Mouse (Mus musculus) heart, embryonic 14.5 days (tissue): Measurements from ENCODE around the gene Wnt9a. TPM values are rescaled to one million over a fixed set of nuclear protein-coding genes. Genes with fewer than 3 reads are reported as not detected.

Source experiments
- ATAC-seq: fragments of 200-750 bp; cut with Nextera tagmentation; 2 replicates; pipeline ENCODE4 v1.8.0; 2017; ENCODE audit warnings: low read depth, moderate TSS enrichment; ENCODE audit not compliant: insufficient number of reproducible peaks, insufficient read depth, low FRiP score
- H3K27ac ChIP-seq, 2 experiments: fragments of 200-500 bp in 1 of 2; fragments of 300-500 bp in 1 of 2; sonication (generic) in 1 of 2; replicated peaks in 1 of 2; 2 replicates each; pipeline ENCODE4 v1.5.1; 2012 to 2014; ENCODE audit warnings: low read depth in 2 of 2, low read length in 2 of 2, control low read depth in 1 of 2, mild to moderate bottlenecking in 1 of 2, mixed read lengths in 1 of 2; ENCODE audit not compliant: control insufficient read depth in 1 of 2, insufficient read depth in 1 of 2
- H3K27me3 ChIP-seq: fragments of 300-500 bp; sonication (generic); 2 replicates; pipeline ENCODE4 v1.6.1; 2014; ENCODE audit warnings: mild to moderate bottlenecking, low read length, control low read depth; ENCODE audit not compliant: control insufficient read depth, insufficient read depth
- H3K36me3 ChIP-seq: fragments of 300-500 bp; sonication (generic); 2 replicates; pipeline ENCODE4 v1.6.1; 2014; ENCODE audit warnings: mild to moderate bottlenecking, control low read depth, low read length, mixed read lengths; ENCODE audit not compliant: control insufficient read depth, insufficient read depth
- H3K4me1 ChIP-seq, 2 experiments: fragments of 200-500 bp in 1 of 2; fragments of 300-500 bp in 1 of 2; sonication (generic) in 1 of 2; 2 replicates each; pipeline ENCODE4 v1.6.1; 2012 to 2014; ENCODE audit warnings: low read length in 2 of 2, control low read depth in 1 of 2, mixed read lengths in 1 of 2; ENCODE audit not compliant: control insufficient read depth in 2 of 2, insufficient read depth in 2 of 2
- H3K4me2 ChIP-seq: fragments of 300-500 bp; sonication (generic); 2 replicates; pipeline ENCODE4 v1.6.1; 2014; ENCODE audit warnings: mild to moderate bottlenecking, low read length
- H3K4me3 ChIP-seq, 2 experiments: fragments of 200-500 bp in 1 of 2; fragments of 300-500 bp in 1 of 2; sonication (generic) in 1 of 2; 2 replicates each; pipeline ENCODE4 v1.5.1; 2012 to 2014; ENCODE audit warnings: low read length in 2 of 2, mild to moderate bottlenecking in 2 of 2, control low read depth in 1 of 2, low read depth in 1 of 2, moderate library complexity in 1 of 2; ENCODE audit not compliant: control insufficient read depth in 1 of 2, insufficient read depth in 1 of 2
- H3K9ac ChIP-seq: fragments of 300-500 bp; sonication (generic); 2 replicates; pipeline ENCODE4 v1.6.1; 2014; ENCODE audit warnings: mild to moderate bottlenecking, low read length
- H3K9me3 ChIP-seq: fragments of 300-500 bp; sonication (generic); 2 replicates; pipeline ENCODE4 v1.6.1; 2016; ENCODE audit warnings: low read length, control low read depth; ENCODE audit not compliant: control insufficient read depth
- WGBS: fragments of 180-500 bp; shearing (Covaris S2); extraction: QIAGEN DNeasy Blood & Tissue Kit; methylation state at CpG from one replicate; pipeline ENCODE4 v1.1.7; 2014; 5-methylcytosine and 5-hydroxymethylcytosine counted together
- polyA plus RNA-seq: library from polyadenylated mRNA; unstranded; fragments of >200 nt; fragmentation: Nextera tagmentation; extraction: Ambion mirVana; gene quantifications from 2 replicates; pipeline ENCODE4 v1.2.1, GENCODE M21; 2014

Wnt9a gene
- polyA plus RNA-seq, 1 experiment from 2014 or later = 0.97 TPM

DNA sequence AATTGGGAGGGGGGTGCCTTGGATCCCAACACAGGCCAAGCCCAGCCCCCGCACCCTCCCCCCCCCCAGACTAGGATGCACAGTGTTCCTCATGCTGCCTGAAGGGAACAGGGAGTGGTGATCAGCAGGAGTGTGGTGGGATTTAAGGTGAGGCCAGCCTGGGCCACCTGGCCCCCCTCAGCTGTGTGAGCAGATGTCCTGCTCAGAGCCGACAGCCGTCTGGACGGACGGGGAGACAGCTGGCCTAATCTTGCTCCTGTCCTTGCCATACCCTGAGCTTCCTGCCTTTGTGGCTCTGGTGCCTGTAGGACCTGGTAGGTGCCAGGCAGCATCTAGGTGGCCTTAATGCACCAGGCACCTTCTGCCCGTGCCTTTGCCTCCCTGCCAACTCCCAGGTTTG lies 5.3 kb downstream of the Wnt9a start:
- Histone ChIP-seq H3K9me3 (no peaks in the 10 kb centered on the region), H3K36me3 (no peaks in the 10 kb centered on the region), H3K27me3 (peaks cover 30% of the 10 kb centered on the region), H3K27ac (no peak overlapping the region), H3K4me2 (no peak overlapping the region), H3K9ac (no peak overlapping the region), H3K4me3 (no peak overlapping the region), H3K4me1 (peaks cover 17 to 33% of the 10 kb centered on the region in 2 experiments; a peak in 3 of 4 replicates)
- no peak for ATAC-seq
- 35% methylated on average over 6 of the region's 6 CpGs for WGBS

DNA sequence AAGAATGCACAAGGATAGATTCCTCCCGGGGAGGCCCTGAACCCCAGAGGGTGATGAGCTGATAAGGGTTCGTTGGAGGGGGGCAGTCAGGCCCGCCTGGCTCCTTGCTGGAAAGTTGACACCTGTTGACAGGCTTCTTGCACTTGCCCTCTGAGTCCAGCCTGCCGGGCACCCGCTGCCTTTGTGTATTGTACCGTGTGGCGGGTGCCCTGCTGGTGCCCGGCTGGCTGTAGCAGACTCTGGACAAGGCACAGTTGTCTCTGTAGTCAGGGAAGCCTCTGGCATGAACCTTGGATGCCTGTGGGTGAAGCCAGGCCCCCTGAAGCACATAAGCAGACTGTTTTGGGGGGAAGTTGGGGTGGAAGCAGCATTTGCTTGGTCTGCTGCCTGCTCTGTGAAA lies 5.8 kb downstream of the Wnt9a start:
- Histone ChIP-seq H3K27ac (no peak overlapping the region), H3K36me3 (no peaks in the 10 kb centered on the region), H3K4me3 (no peak overlapping the region), H3K9ac (no peak overlapping the region), H3K4me2 (no peak overlapping the region), H3K9me3 (no peaks in the 10 kb centered on the region), H3K4me1 (peaks cover 16 to 29% of the 10 kb centered on the region in 2 experiments; a peak in 3 of 4 replicates), H3K27me3 (peaks cover 27% of the 10 kb centered on the region)
- WGBS = 39% methylated on average over 8 of the region's 8 CpGs
- ATAC-seq = no peak

DNA sequence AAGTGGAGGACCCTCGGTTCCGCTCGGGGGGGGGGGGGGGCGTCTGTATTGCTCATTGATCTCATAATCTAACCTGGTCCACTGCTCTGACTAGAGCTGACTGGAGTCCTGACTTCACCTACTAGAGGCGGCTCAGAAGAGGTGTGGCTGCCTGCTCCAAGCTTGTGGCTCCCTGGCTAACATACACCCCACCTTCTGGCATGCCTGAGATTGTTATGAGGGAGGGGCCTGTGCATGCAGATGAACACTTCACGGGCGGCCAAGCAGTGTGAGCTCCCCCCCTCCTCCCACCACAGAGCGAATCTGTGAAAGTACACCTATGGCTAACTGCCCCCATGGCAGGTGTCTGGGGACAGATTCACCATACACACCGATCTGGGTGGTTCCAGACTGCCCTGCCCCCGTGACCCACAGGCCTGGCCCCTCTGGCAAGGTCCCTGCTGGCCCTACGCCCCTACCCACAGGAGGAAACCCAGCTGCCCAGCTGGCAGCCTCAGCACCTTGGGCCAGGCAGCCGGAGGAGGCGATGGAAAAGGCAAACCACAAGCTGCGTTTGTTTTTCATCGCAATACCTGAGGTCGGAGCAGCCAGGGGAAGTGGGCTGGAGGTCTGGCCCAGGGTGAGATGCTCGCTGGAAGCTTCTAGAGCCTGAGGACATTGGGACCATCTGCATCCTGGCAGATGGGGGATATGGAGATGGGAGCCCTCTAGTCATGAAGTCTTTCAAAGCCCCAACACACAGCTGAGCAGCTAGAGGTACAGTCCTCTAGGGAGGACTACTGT lies 6.5 kb downstream of the Wnt9a start:
- no peak overlapping the region for H3K27ac ChIP-seq

DNA sequence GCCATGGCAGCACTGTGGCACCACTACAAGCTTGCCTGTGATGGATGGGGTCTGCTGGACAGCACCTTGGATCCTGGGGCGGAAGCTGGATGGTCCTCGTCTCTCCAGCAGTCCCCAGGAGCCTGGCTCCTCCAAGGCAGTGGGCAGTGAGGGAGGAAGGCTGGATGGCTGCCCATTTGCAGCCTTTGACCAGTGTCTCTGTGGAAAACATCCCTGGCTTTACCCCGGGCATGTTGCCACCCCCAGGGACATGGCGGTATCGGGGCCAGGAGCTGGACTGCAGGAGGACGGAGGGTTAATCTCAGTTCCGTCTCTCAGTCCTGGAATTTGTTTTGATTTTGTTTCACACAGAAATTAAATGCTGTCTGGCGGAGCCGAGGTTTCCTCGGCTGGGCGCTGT lies 7.2 kb downstream of the Wnt9a start:
- Histone ChIP-seq H3K27ac (no peak overlapping the region), H3K27me3 (peaks cover 15% of the 10 kb centered on the region; the same call in 1 of the 2 replicates), H3K4me2 (no peak overlapping the region), H3K4me1 (peaks cover 10 to 16% of the 10 kb centered on the region in 2 experiments; a peak in 3 of 4 replicates), H3K36me3 (no peaks in the 10 kb centered on the region), H3K9me3 (no peaks in the 10 kb centered on the region), H3K4me3 (no peak overlapping the region), H3K9ac (no peak overlapping the region)
- no peak for ATAC-seq
- 57% methylated on average over 11 of the region's 11 CpGs for WGBS

More for the DNA sequence above, 6.5 kb downstream of the Wnt9a start:
- Histone ChIP-seq H3K9ac (no peak overlapping the region), H3K4me3 (no peak overlapping the region), H3K9me3 (no peaks in the 10 kb centered on the region), H3K4me2 (no peak overlapping the region), H3K4me1 (peaks cover 14 to 23% of the 10 kb centered on the region in 2 experiments; a peak in 3 of 4 replicates), H3K27me3 (peaks cover 23% of the 10 kb centered on the region), H3K36me3 (no peaks in the 10 kb centered on the region)
- no peak for ATAC-seq
- 61% methylated on average over 17 of the region's 17 CpGs for WGBS

DNA sequence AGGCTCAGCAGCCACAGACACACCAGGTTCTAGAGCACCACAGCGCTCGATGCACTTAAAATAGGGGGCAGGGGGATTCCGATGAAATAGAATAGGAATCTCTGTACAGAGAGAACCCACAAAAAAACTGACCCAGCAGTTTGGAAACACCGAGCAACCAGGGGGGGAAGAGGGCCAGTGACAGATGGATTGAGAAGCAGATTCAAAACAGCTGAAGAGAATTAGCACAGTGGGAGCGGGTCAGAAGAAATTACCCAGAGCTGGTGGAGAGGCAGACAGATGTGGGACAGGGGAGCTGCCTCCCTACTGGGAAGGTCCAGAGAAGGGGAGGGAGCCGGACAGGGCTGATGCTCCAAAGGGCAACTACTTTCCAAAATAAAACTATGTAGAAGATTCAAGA lies 9.8 kb downstream of the Wnt9a start:
- ATAC-seq = no peak
- peaks cover 9% of the 10 kb centered on the region; the same call in 1 of the 2 replicates for H3K27me3 ChIP-seq
- H3K27ac ChIP-seq = no peak overlapping the region
- peaks cover 6 to 11% of the 10 kb centered on the region in 2 experiments; a peak in 2 of 4 replicates for H3K4me1 ChIP-seq
- no peak overlapping the region for H3K9ac ChIP-seq
- no peaks in the 10 kb centered on the region for H3K9me3 ChIP-seq
- WGBS = 62% methylated on average over 6 of the region's 6 CpGs
- H3K4me3 ChIP-seq = no peak overlapping the region
- no peak overlapping the region for H3K4me2 ChIP-seq
- H3K36me3 ChIP-seq = no peaks in the 10 kb centered on the region

DNA sequence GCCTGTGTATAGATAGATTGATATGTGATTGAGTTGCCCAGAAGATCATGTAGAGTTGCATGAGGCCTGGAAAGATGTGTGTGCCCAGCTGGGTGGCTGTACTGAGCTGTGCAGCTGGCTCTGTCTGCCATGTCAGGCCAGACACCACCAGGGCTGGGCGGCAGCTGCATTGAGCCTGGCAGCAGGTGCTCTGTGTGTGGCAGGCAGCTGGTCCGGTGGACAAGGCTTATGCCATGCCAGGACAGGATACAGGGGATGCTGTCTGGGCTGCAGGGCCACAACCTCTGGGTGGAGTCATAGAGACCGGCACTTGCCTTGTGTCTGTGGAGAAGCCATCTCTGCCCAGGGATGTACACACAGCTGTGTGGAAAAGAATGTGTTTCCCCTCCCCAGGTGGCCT lies 16.3 kb downstream of the Wnt9a start:
- H3K4me2 ChIP-seq = no peak overlapping the region
- no peak overlapping the region for H3K27ac ChIP-seq
- peaks cover 0 to 3% of the 10 kb centered on the region in 2 experiments; a peak in 2 of 4 replicates for H3K4me1 ChIP-seq
- H3K9me3 ChIP-seq = no peaks in the 10 kb centered on the region
- no peaks in the 10 kb centered on the region for H3K36me3 ChIP-seq
- H3K4me3 ChIP-seq = no peak overlapping the region
- no peak for ATAC-seq
- WGBS = 74% methylated on average over 3 of the region's 3 CpGs
- H3K9ac ChIP-seq = no peak overlapping the region
- H3K27me3 ChIP-seq = no peaks in the 10 kb centered on the region

DNA sequence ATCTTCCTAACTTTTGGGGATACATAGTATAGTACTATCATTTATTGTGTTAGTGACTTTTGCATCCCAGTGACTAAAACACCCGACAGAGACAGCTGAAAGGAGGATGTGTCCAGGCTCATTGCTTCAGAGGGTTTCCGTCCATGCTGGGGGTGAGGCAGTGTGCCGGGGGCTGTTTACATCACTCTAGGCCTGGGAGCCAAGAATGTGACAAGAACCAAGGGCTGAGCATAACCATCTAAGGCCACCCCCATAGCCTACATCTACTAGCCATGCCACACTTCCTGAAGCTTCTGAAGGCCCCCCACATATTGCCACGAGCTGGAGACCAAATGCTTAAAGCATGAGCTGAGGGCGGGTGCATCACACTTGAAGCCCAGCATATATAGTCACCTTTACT lies 18.0 kb downstream of the Wnt9a start:
- Histone ChIP-seq H3K9ac (no peak overlapping the region), H3K4me3 (no peak overlapping the region), H3K9me3 (no peaks in the 10 kb centered on the region), H3K4me1 (peaks cover 0 to 3% of the 10 kb centered on the region in 2 experiments; a peak in 2 of 4 replicates), H3K27me3 (no peaks in the 10 kb centered on the region), H3K36me3 (no peaks in the 10 kb centered on the region), H3K4me2 (no peak overlapping the region), H3K27ac (no peak overlapping the region)
- WGBS = 53% methylated on average over 5 of the region's 5 CpGs
- ATAC-seq = no peak
